Mouse (Mus musculus) testis, adult 2 months (tissue): Measurements from ENCODE around the gene Btf3.

Experiments used
- CTCF ChIP-seq: fragments of 200-500 bp; IDR thresholded peaks from 2 replicates; pipeline ENCODE4 v1.5.1; 2012; ENCODE audit warnings: low read depth, mild to moderate bottlenecking, inconsistent platforms, low read length, moderate library complexity; ENCODE audit not compliant: control insufficient read depth, insufficient read depth, insufficient replicate concordance
- POLR2A ChIP-seq: fragments of 200-500 bp; IDR thresholded peaks from 2 replicates; pipeline ENCODE4 v1.6.1; 2012; ENCODE audit warnings: low read depth, mild to moderate bottlenecking, inconsistent platforms, low read length, moderate library complexity; ENCODE audit not compliant: control insufficient read depth

- TF ChIP-seq CTCF (no peak), POLR2A (no peak)
Observed at GRCm38 (mm10) chr13:98361161-98361560, 44.4 kb upstream of the Btf3 start.
